Mouse (Mus musculus): Measurements from ENCODE around the gene B4galt5. TPM values are rescaled to one million over a fixed set of nuclear protein-coding genes. Genes with fewer than 3 reads are reported as not detected.

Gene B4galt5
- polyA plus RNA-seq, 1 experiment from 2014 or later = 9.9 TPM

DNA sequence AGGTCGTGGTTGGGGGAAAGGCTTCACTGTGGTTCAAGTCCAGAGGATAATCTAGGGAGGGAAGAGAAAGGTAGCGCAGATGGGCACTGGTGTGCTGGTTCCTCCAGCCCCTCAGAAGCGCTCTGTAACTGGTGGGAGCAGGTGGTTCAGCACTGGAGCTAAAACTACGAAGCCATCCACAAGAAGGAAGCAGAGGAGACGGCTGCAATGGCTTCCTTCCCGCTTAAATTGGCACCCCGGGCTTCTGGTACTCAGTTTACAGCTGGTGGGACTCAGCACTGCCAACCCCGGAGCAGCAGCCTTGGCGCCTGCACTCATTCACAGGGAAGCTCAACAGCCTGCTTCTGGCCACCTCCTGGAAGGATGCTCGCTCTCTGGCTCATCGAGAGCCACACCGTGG is 39.7 kb downstream of the B4galt5 start:
- no peak overlapping the region for H3K4me3 ChIP-seq
- no peak overlapping the region for H3K4me2 ChIP-seq
- H3K27me3 ChIP-seq (replicated peaks) = no peaks in the 10 kb centered on the region
- no peak for ATAC-seq
- peaks cover 39% of the 10 kb centered on the region for H3K4me1 ChIP-seq
- peaks cover 53% of the 10 kb centered on the region for H3K36me3 ChIP-seq
- no peaks in the 10 kb centered on the region for H3K9me3 ChIP-seq (replicated peaks)
- H3K27ac ChIP-seq = no peak overlapping the region
- WGBS (ENCODE audit: insufficient replicate concordance) = 85% methylated on average over 12 of the region's 12 CpGs
- H3K9ac ChIP-seq = no peak overlapping the region

- H3K27me3 ChIP-seq (replicated peaks) = no peaks in the 10 kb centered on the region
- 67% methylated on average over 12 of the region's 12 CpGs for WGBS (ENCODE audit: insufficient replicate concordance)
- H3K4me1 ChIP-seq = peaks cover 23% of the 10 kb centered on the region
- no peaks in the 10 kb centered on the region for H3K9me3 ChIP-seq (replicated peaks)
- peaks cover 62% of the 10 kb centered on the region for H3K36me3 ChIP-seq
- no peak overlapping the region for H3K4me3 ChIP-seq
- H3K4me2 ChIP-seq = no peak overlapping the region
- H3K9ac ChIP-seq = no peak overlapping the region
- no peak for ATAC-seq
- H3K27ac ChIP-seq = no peak overlapping the region
Observed at GRCm38 (mm10) chr2:167307716-167308115, 41.3 kb downstream of the B4galt5 start.

DNA sequence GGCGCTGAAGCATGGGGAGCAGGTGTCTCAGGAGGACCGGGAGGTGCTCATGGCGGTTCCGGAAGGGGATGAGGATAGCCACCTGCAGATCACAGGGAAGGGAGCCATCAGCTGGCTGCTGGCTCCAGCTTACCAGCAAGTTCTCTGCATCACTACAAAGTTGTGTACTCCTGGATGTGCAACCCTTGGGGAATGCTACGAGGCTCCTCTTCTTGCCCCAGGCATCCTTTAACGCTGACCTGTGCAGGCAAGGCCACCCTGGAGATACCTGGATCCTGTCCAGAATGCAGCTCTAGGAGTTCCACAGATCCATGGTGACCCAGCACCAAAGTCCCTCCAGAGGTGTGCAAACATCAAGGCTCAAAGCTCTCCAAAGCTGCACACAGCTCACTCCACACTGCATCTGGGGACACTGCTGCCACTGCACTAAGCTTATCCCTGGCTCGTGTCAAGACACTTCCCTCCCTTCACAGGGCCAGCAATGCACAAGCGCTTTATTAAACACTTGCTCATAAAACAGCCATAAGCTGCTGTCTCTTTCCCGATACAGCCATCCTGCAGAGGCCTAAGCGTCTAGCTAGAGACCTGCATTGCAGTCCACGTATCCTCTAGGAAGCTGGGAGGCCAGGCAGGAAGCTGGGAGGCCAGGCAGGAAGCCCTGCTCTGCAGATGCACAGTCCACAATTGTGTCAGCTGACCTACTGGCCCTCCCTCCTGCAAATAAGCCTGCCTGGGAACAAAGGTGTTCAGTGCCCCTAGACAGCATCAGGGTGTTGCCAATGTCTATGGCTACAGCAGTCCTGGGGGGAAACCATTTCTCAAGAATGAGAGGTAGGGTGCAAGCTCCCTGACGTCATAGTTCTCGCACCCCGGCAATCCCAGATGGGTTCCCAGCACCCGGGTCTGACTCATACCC is 42.1 kb downstream of the B4galt5 start:
- Histone ChIP-seq H3K9me3 (replicated peaks) (no peaks in the 10 kb centered on the region), H3K4me2 (no peak overlapping the region), H3K36me3 (peaks cover 70% of the 10 kb centered on the region), H3K9ac (no peak overlapping the region), H3K27me3 (replicated peaks) (no peaks in the 10 kb centered on the region), H3K4me1 (0 out of 2 replicates have a peak, but pooled peaks cover 16% of the 10 kb centered on the region), H3K27ac (no peak overlapping the region), H3K4me3 (no peak overlapping the region)
- no peak; the same call in 1 of the 2 replicates for ATAC-seq
- 82% methylated on average over 15 of the region's 15 CpGs for WGBS (ENCODE audit: insufficient replicate concordance)

DNA sequence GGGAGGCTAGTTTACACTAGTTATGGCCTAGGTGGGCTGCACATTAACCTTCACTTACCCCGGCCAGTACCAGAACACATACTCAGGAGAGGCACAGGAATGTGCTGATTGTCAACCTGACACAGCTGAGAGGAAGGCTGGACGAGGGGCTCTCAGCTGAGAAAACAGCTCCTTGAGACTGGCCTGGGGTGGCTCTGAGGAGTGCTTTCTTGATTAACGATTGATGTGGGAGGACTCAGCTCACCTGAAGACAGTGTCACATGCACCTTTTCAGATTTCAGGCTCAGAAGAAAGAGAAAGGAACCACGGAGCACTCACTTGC is 42.7 kb downstream of the B4galt5 start:
- Histone ChIP-seq H3K9me3 (replicated peaks) (no peaks in the 10 kb centered on the region), H3K4me3 (no peak overlapping the region), H3K4me2 (no peak overlapping the region), H3K27me3 (replicated peaks) (no peaks in the 10 kb centered on the region), H3K9ac (no peak overlapping the region), H3K4me1 (0 out of 2 replicates have a peak, but pooled peaks cover 16% of the 10 kb centered on the region), H3K27ac (no peak overlapping the region), H3K36me3 (peaks cover 73% of the 10 kb centered on the region)
- no peak for ATAC-seq
- 80% methylated on average over 4 of the region's 4 CpGs for WGBS (ENCODE audit: insufficient replicate concordance)

GRCm38 (mm10) chr2:167305382-167306272 is 43.4 kb downstream of the B4galt5 start:
- no peak for ATAC-seq
- 0 out of 2 replicates have a peak, but pooled peaks cover 13% of the 10 kb centered on the region for H3K4me1 ChIP-seq
- no peak overlapping the region for H3K4me2 ChIP-seq
- H3K9ac ChIP-seq = no peak overlapping the region
- no peak overlapping the region for H3K4me3 ChIP-seq
- H3K27me3 ChIP-seq (replicated peaks) = no peaks in the 10 kb centered on the region
- H3K27ac ChIP-seq = no peak overlapping the region
- H3K9me3 ChIP-seq (replicated peaks) = no peaks in the 10 kb centered on the region
- WGBS (ENCODE audit: insufficient replicate concordance) = 87% methylated on average over 12 of the region's 13 CpGs
- H3K36me3 ChIP-seq = peaks cover 78% of the 10 kb centered on the region

- ATAC-seq = no peak
- Histone ChIP-seq H3K9ac (no peak overlapping the region), H3K4me2 (no peak overlapping the region), H3K27ac (no peak overlapping the region), H3K4me1 (peaks cover 20% of the 10 kb centered on the region), H3K9me3 (replicated peaks) (no peaks in the 10 kb centered on the region), H3K4me3 (no peak overlapping the region), H3K36me3 (peaks cover 83% of the 10 kb centered on the region), H3K27me3 (replicated peaks) (no peaks in the 10 kb centered on the region)
- 85% methylated on average over 16 of the region's 16 CpGs for WGBS (ENCODE audit: insufficient replicate concordance)
Observed at GRCm38 (mm10) chr2:167304651-167305381, 44.2 kb downstream of the B4galt5 start.

DNA sequence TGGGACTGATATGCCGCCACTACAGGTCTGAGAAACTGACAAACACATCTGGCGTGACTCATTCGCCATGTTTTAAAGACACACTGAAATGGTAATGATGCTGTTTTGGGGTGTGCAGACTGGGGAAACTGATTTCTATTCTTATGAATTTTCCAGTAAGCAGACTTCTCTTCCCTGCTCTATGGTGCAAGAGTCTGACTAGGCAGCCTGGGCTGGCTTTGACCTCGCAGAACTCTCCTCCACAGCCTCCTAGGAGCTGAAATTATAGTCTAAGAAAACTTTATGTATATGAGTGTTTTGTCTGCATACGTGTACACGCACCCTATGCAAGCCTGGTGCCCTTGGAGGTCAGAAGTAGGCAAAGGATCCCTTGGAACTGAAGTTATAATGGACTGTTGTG is 45.2 kb downstream of the B4galt5 start:
- no peak overlapping the region for H3K4me2 ChIP-seq

GRCm38 (mm10) chr2:167303196-167303595 is 45.8 kb downstream of the B4galt5 start:
- H3K9me3 ChIP-seq (replicated peaks) = no peaks in the 10 kb centered on the region
- no peak overlapping the region for H3K9ac ChIP-seq
- H3K27ac ChIP-seq = no peak overlapping the region
- H3K4me2 ChIP-seq = no peak overlapping the region
- H3K4me3 ChIP-seq = no peak overlapping the region
- no peak for ATAC-seq
- no peaks in the 10 kb centered on the region for H3K27me3 ChIP-seq (replicated peaks)
- 84% methylated on average over 8 of the region's 8 CpGs for WGBS (ENCODE audit: insufficient replicate concordance)
- H3K36me3 ChIP-seq = peaks cover 82% of the 10 kb centered on the region
- H3K4me1 ChIP-seq = peaks cover 34% of the 10 kb centered on the region

More for the DNA sequence above, 45.2 kb downstream of the B4galt5 start:
- WGBS (ENCODE audit: insufficient replicate concordance) = 85% methylated on average over 6 of the region's 6 CpGs
- peaks cover 30% of the 10 kb centered on the region for H3K4me1 ChIP-seq
- H3K36me3 ChIP-seq = peaks cover 84% of the 10 kb centered on the region
- no peak overlapping the region for H3K27ac ChIP-seq
- H3K9me3 ChIP-seq (replicated peaks) = no peaks in the 10 kb centered on the region
- H3K9ac ChIP-seq = no peak overlapping the region
- ATAC-seq = no peak
- H3K27me3 ChIP-seq (replicated peaks) = no peaks in the 10 kb centered on the region
- no peak overlapping the region for H3K4me3 ChIP-seq

- no peak overlapping the region for H3K9ac ChIP-seq
- H3K36me3 ChIP-seq = peaks cover 82% of the 10 kb centered on the region
- no peak overlapping the region for H3K4me2 ChIP-seq
- no peaks in the 10 kb centered on the region for H3K9me3 ChIP-seq (replicated peaks)
- no peak overlapping the region for H3K4me3 ChIP-seq
- ATAC-seq = no peak
- 62% methylated on average over 1 of the region's 1 CpGs for WGBS (ENCODE audit: insufficient replicate concordance)
- H3K4me1 ChIP-seq = peaks cover 34% of the 10 kb centered on the region
- no peaks in the 10 kb centered on the region for H3K27me3 ChIP-seq (replicated peaks)
- no peak overlapping the region; the same call in 1 of the 2 replicates for H3K27ac ChIP-seq
Observed at GRCm38 (mm10) chr2:167302641-167303040, 46.3 kb downstream of the B4galt5 start.

GRCm38 (mm10) chr2:167302031-167302430 is 47.0 kb downstream of the B4galt5 start:
- WGBS (ENCODE audit: insufficient replicate concordance) = 86% methylated on average over 12 of the region's 12 CpGs
- H3K9me3 ChIP-seq (replicated peaks) = no peaks in the 10 kb centered on the region
- no peaks in the 10 kb centered on the region for H3K27me3 ChIP-seq (replicated peaks)
- no peak overlapping the region for H3K4me3 ChIP-seq
- no peak overlapping the region for H3K27ac ChIP-seq
- peaks cover 77% of the 10 kb centered on the region for H3K36me3 ChIP-seq
- peaks cover 29% of the 10 kb centered on the region for H3K4me1 ChIP-seq
- ATAC-seq = no peak
- no peak overlapping the region for H3K4me2 ChIP-seq
- no peak overlapping the region for H3K9ac ChIP-seq

DNA sequence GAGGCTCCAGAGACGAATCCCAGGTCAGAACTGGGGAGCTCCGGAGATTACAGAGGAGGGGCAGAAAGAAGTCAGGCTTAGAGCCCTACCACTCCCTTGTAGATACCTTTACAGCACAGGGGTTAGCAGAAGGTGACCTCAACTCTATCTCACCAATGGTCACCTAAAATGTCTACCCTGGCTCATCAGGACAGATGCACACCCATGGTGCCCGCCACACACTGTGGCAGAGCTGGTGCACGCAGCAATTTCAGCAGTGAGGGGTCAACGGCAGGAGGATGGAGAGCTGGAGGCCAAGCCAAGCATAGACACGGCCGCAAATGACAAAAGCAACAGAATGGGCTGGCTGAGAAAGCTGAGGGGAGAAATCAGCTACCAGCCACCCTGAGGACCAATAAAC is 47.4 kb downstream of the B4galt5 start:
- H3K27ac ChIP-seq = no peak overlapping the region
- H3K9ac ChIP-seq = no peak overlapping the region
- H3K4me2 ChIP-seq = no peak overlapping the region
- no peaks in the 10 kb centered on the region for H3K9me3 ChIP-seq (replicated peaks)
- no peak for ATAC-seq
- H3K4me1 ChIP-seq = peaks cover 25% of the 10 kb centered on the region
- no peaks in the 10 kb centered on the region for H3K27me3 ChIP-seq (replicated peaks)
- H3K36me3 ChIP-seq = peaks cover 73% of the 10 kb centered on the region
- 93% methylated on average over 7 of the region's 7 CpGs for WGBS (ENCODE audit: insufficient replicate concordance)
- H3K4me3 ChIP-seq = no peak overlapping the region
